Mouse (Mus musculus) kidney, adult 18-20 months (tissue): ENCODE data around the gene Tuba3a.

Experiments used
- DNase-seq: peaks from one replicate; pipeline ENCODE4 v3.0.0; 2021

Tuba3a gene

GRCm38 (mm10) chr6:125264219-125264618 lies 21.6 kb downstream of the Tuba3a start:
- no peak for DNase-seq

GRCm38 (mm10) chr6:125260006-125260555 lies 25.8 kb downstream of the Tuba3a start:
- no peak for DNase-seq

GRCm38 (mm10) chr6:125256222-125256966 lies 29.4 kb downstream of the Tuba3a start:
- DNase-seq, result peak; percentile 68

GRCm38 (mm10) chr6:125255516-125256044 lies 30.3 kb downstream of the Tuba3a start:
- no peak for DNase-seq

- DNase-seq, result no peak
Observed at GRCm38 (mm10) chr6:125253863-125254715, 31.8 kb downstream of the Tuba3a start.

- no peak for DNase-seq
Observed at GRCm38 (mm10) chr6:125252711-125253110, 33.1 kb downstream of the Tuba3a start.

- no peak for DNase-seq
Observed at GRCm38 (mm10) chr6:125252285-125252684, 33.6 kb downstream of the Tuba3a start.

GRCm38 (mm10) chr6:125244551-125244950 lies 41.3 kb downstream of the Tuba3a start:
- no peak for DNase-seq

GRCm38 (mm10) chr6:125241566-125241965 lies 44.3 kb downstream of the Tuba3a start:
- no peak for DNase-seq

- DNase-seq, result no peak
Observed at GRCm38 (mm10) chr6:125240617-125241016, 45.2 kb downstream of the Tuba3a start.

- no peak for DNase-seq
Observed at GRCm38 (mm10) chr6:125239547-125239946, 46.3 kb downstream of the Tuba3a start.

- no peak for DNase-seq
Observed at GRCm38 (mm10) chr6:125238396-125238795, 47.4 kb downstream of the Tuba3a start.

GRCm38 (mm10) chr6:125237421-125237820 lies 48.4 kb downstream of the Tuba3a start:
- no peak for DNase-seq

GRCm38 (mm10) chr6:125236782-125237181 lies 49.1 kb downstream of the Tuba3a start, which contains the start of gene Cd27:
Cd27 (minus strand) TSS chr6:125237010.
- no peak for DNase-seq

GRCm38 (mm10) chr6:125236341-125236740 lies 49.5 kb downstream of the Tuba3a start:
- no peak for DNase-seq

- DNase-seq, result no peak
Observed at GRCm38 (mm10) chr6:125234520-125234828, 51.4 kb downstream of the Tuba3a start.

- peak; percentile 25 for DNase-seq
Observed at GRCm38 (mm10) chr6:125233816-125234519, 51.9 kb downstream of the Tuba3a start.

- no peak for DNase-seq
Observed at GRCm38 (mm10) chr6:125232516-125232915, 53.3 kb downstream of the Tuba3a start.

- no peak for DNase-seq
Observed at GRCm38 (mm10) chr6:125232045-125232437, 53.8 kb downstream of the Tuba3a start.

- peak; percentile 71 for DNase-seq
Observed at GRCm38 (mm10) chr6:125231117-125232044, 54.5 kb downstream of the Tuba3a start, which contains the start of gene Tapbpl. Tapbpl (minus strand) TSS chr6:125231860.

- DNase-seq, result no peak
Observed at GRCm38 (mm10) chr6:125230571-125230970, 55.3 kb downstream of the Tuba3a start.
